Mouse (Mus musculus): ENCODE measurements around the gene Stk11ip.

The Stk11ip gene

DNA sequence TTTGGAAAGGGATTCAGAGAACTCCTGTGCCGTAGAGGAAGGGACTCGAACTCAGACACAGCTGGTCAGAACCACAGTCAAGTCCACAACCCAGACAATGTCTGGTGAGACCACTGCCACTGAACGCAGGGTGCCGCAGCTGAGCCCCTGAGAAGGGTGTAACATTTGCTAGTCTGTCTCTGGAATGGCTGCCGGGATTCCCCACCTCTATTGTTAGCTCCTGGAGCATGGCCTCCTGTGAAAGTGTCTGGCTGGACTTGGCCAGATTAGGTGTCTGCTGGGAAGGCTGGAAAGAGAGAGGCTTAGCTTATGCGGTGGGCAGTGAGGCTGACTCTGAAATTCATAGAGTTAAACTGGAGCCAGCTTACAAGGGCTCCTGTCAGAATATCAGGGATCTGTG lies 49.1 kb downstream of the Stk11ip start:
- no peak for ATAC-seq (ENCODE audit: low TSS enrichment)

- ATAC-seq (ENCODE audit: low TSS enrichment): no peak
Observed at GRCm38 (mm10) chr1:75572776-75573175, 51.4 kb downstream of the Stk11ip start.

DNA sequence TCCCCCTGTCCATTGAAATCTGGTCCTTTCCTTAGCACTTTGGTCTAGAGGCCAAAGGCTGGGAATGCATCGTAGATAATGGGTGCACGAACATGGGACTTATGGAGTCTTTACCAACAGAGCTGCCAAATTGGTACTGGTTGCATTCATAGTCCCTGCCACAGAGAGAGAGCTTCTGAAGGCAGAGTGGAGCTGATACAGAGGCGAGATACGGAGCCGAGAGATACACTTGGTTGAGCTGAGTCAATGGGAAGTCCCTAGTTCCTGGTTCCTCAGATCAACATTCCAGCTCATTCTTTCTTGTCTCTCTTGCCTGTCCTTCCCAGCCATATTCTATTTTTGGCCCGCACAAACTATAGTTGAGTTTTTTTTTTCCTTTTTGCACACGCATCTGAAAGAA lies 52.4 kb downstream of the Stk11ip start:
- peak; percentile 64; the same call in 1 of the 2 replicates for ATAC-seq (ENCODE audit: low TSS enrichment)

DNA sequence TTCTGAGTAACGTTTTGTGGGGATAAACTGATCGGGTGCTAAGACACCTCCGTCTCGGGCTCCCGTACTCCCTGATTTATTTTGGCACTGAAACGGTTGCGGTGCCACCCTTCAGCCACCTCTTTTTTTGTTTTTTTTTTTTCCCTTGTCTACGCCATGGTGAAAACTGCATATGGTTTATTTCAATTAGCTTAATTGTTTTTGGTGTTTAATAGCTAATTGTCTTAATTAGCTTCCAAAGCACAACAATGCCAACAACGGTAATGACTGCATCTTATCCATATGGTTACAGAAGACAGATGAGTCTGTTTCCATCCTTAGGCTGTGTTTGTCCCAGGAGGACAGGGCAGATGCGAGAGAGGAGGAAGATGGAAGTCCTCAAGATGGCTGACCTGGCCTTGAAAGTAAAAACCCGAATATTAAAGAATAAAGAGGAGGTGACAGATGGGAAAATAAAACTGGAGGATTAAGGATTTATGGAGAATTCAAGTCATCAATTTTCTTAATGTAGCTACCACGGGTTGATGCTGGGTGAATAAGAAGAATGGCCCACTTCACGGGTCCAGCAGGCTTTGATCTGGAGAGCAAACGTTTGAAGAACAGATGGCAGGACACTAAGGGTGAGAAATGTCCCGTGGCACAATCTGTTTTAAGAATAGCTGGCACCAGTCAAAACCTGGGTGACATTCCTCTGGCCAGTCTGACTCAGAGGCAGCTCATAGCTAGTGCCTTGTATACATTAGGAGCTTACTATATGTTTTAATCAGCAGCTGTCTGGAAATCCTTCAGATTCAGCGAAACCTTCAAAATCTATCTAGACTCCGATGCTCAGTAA lies 53.4 kb downstream of the Stk11ip start:
- ATAC-seq (ENCODE audit: low TSS enrichment): no peak

GRCm38 (mm10) chr1:75581936-75582624 lies 60.8 kb downstream of the Stk11ip start:
- 0 out of 2 replicates have a peak, but pooled peaks have one; percentile 28 for ATAC-seq (ENCODE audit: low TSS enrichment)

DNA sequence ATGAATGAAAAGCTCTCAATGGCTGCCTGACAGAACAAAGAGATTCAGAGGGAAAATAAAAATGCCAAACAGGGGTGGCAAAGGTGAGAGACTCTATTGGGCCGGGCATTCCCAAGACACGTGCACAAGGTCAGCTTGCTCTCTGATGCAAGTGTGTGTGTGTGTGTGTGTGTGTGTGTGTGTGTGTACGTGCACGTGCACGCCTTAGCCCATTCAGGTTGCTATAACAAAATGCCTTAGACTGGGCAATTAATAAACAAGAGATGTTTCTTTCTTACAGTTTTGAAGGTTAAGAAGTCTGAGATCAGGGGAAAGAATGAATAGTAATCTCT lies 61.3 kb downstream of the Stk11ip start:
- ATAC-seq (ENCODE audit: low TSS enrichment): no peak

GRCm38 (mm10) chr1:75583034-75583433 lies 61.7 kb downstream of the Stk11ip start:
- no peak for ATAC-seq (ENCODE audit: low TSS enrichment)

GRCm38 (mm10) chr1:75586791-75587190 lies 65.5 kb downstream of the Stk11ip start:
- no peak for ATAC-seq (ENCODE audit: low TSS enrichment)

Data from frontal cortex, adult (tissue).